Mouse (Mus musculus): ENCODE measurements around the gene Fam193b.

Fam193b gene

DNA sequence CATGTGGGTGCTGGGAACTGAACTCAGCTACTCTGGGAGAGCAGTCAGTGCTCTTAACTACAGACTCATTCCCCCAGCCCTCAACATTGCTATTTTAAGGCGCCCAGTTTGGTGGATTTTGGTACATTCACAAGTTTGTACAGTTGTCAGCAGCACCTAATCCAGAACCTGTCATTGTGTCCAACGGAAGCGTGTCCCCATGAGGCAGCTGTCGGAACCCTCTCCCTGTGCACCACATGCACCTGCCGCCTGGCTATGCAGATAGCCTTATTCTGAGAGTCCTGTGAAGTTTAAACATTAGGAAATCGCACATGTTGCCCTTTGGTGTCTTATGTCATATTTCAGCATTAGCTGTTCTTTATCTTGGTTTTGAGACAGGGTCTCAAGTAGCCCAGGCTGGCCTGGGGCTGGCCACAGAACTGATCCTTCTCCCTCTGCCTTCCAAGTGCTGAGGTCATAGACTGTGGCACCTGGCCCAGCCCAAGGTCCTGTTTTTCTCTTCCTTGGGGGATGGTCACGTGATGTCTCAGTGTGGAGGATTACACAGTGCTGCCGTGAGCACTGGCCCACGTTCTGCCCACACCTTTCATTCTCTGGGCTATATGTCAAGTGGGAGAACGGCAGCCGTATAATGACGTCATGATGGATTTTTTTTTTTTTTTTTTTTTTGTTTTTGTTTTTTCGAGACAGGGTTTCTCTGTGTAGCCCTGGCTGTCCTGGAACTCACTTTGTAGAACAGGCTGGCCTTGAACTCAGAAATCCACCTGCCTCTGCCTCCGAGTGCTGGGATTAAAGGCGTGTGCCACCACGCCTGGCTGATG, 45.0 kb downstream of the Fam193b start:
- no peak for DNase-seq

DNA sequence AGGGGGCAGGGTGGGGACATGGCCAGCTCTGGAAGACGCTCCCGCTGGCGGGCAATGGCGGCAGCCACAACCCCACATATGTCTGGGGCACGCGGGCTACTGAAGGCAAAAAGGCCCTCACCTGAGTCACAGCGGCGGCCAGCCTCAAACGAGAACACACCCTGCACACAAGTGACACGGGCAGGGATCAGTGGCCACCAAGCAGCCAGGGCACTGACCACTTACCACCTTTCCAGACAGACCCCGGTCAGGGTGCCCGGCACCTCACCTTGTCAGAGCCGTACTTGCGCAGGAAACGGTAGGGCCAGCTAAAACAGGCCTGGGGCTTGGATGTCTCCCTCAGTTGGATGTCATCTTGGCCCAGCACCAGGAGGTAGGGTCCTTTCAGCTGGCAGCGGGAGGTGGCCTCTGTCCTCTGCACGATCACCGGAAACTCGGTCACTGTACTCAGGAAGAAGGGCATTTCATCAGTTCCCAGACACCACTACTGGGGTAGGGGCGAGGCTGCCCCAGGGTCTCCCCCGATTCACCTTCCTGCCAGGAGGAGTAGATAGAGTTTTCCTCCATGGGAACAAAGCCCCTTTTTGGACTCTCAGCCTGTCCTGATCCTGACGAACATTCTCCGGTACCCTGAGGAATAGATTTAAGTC, 46.8 kb downstream of the Fam193b start:
- no peak for DNase-seq

DNA sequence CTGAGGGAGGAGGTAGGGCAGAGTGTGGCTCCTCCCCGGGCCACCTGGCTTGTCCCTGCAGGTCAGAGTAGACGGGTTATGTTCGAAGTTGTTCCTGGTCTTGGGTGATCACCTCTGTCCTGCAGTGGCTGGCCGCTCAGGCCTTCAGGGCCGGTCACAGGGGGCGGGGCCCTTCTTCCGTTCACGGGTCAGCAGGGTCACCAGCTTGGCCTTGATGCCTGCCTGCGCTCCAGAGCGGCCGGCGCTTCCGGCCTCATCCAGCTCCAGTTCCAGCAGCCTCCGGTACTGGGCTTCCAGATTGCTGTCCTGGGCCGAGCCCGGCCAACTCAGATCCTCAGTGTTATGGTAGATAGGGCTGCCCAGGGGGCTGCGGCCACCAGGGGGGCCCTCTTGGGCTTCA, 47.6 kb downstream of the Fam193b start:
- DNase-seq = peak; percentile 84

DNA sequence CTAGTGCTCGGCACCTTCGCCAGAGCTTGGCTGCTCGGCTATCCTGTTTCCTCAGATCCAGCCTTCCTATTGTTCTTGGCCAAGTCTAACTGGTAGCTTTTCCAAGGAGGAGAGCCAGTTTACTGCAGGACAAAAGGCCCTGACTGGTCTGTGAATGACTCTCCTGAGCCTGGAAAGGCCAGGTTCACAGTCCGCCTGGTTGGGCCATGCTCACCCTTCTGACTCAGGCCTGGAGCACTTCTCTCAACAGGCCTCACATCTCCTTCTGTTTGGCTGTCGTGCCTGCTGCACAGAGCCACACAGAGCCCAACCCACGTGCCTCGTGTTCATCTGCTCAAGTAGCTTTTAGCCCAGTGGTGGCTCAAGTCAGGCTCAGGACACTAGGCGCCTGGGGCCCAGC, 48.2 kb downstream of the Fam193b start:
- peak; percentile 10 for DNase-seq

DNA sequence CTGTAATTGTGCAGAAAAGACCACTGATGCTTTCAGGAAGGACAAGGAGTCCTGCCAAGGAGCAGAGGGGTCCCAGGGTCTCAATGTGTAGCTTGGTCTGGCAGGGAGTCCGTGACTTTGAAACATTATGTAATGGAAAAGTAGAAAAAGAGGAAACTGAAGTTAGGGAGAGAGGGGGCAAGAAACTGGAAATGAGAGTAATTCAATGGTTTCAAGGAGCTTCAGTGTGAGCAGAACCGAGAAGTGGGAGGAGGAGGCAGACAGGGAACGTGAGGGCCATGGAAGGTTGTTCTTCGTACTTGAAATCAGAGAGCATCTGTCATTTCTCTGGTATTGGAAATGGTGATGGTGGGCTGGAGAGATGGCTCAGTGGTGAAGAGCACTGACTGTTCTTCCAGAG, 51.3 kb downstream of the Fam193b start:
- no peak for DNase-seq

DNA sequence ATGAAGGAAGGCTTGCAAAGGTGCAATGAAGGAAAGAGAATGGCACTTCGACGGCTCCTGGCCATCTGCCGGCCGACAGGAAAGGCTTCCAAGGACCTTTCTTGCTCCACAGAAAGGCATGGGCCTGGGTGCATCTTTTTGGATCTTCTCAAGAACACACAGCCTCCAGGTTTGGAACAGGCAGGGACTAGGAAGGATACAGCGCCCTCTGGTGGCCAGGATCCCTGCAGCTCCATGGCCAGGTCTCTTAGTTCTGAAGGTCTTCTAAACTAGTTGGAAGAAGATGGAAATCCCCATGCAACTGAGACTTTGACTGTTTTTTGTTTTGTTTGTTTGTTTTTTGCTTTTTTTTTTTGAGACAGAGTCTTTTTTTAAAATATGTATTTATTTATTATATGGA, 54.0 kb downstream of the Fam193b start:
- DNase-seq = peak; percentile 94

DNA sequence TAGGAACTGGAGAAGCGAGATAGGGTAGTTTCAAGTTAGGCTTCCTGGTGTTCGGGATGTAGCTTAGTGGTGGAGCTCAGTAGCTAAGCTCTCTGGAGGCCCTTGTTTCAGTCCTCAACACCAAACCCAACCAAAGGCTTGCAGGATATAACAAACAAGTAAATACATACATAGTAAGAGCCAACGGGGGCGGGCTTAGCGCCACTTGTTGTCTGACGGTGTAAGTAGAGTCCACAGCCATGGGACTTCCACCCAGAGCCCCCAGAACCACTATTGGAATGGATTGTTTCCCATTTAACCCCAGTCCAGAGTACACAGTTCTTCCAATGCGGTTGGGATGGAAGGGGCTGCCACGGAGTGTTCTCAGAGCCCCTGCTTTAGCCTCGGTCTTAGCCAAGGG, 57.1 kb downstream of the Fam193b start:
- no peak for DNase-seq

DNA sequence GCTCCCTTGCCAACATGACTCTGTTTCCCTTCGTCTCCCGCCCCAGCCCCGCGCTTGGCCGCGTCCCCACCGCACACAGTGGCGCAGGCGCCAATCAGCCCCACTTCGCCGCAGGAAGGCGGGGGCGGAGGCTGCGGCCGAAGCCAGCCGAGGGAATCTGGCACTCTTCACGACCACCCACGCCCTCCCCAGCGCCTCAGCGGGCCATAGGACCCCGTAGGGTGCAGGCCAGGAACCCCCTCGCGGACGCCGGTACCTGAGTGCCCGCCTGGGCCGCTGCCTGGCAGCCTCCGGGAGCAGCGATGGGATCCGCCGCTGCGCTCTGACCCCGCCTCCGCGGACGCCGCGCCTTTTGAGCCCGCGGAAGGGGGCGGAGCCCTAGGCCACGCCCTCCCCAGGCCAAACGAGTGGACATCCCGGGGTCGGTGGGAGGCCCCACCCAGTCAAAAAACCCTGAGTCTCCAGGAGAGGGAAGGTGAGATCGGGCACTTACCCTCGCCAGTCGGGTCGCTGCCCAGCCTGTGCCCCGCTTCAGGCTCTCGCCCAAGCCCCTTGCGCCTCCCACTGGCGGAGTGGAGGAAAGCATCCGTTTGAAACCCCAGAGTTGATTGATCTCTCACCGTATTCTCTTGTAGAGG, 57.7 kb downstream of the Fam193b start, which contains the start of gene Pdlim7:
Pdlim7 (minus strand) TSS at position 566 of the 638 bp plus-strand sequence.
- peak; percentile 95 for DNase-seq

DNA sequence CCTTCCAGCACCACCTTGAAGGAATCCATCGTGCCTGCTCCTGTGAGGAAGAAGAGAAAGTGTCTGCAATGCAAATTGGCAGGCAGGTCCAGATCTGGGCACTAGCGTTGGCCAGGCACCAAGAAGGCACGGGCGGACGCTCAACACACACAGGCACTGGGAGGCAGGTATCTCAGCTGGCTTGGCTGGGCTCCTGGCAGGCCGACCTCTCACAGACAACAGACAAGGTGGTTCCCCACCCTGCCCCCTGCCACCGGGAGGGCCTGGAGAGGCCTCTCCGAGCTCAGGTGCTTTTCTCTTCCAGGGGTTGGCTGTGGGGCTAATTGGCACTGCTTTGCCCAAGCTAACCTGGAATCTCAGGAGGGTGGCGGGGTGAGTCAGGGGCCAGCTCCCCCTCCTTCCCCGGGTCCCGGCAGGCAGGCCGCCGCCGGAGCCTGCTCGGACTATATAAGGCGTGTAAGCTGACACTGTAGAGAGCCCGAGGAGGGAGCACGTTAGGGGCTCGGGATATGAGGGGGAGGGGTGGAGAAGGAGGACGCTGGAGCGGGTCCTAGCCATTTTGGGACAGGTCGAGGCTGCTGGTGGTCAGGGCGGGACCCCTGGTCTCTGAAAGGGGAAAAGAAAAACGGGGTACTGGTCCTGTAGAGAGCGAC, 58.4 kb downstream of the Fam193b start:
- DNase-seq = peak; percentile 79

DNA sequence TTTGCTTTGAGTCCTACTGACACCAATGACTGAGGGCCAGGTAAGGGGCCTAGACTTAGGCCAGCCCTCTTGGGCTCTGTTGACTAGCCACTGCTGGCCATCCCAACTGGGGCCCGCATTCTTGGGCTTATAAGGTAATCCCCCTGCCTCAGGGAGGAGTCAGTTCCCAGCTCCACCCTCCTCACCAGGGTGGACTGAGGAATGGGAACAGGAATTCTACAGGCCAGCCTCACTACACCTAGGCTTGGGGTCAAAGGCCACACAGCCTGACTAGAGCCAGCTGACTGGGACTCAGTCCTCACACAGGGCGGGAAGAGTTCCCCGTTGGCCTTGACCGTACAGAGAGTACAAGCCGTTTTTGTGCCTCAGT, 59.4 kb downstream of the Fam193b start:
- DNase-seq = peak; percentile 47

DNA sequence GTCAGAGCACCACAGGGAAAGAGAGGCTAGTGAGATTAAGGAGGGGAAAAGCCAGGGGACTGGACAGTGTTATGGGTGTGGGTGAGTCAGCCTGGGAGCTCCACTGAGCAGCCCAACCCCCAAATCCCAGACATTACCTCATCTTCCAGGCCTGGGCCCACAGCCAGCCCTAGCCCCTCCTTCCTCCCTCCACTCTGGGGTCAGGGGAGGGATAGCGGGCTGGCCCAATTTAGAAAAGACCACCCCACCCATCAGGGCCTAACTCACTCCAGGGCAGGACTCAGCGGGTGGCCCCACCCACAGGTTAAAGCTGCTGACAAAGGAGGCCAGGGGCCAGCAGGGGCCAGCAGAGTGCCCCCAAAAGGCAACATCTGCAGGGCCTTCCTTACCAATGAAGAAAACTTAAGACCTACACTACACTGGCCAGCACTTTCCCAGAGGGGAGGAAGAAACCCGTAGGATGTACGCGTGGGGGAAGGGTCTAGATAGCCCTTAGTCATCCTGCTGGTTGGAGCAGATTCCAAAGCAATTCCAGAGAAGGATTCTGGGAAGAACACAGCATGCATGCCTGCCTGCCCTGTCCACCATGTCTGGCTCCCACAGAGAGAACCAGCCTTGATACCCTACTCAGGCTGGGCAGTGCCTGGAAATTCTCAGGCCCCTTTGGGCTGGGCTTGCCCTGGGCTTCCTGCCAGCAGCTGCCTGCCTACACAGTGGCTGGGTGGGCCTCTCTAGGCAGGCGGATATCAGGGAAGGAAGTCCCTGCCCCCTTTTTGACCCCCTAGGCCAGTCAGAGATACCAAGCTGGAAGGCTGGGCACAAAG, 60.0 kb downstream of the Fam193b start:
- peak; percentile 89 for DNase-seq

DNA sequence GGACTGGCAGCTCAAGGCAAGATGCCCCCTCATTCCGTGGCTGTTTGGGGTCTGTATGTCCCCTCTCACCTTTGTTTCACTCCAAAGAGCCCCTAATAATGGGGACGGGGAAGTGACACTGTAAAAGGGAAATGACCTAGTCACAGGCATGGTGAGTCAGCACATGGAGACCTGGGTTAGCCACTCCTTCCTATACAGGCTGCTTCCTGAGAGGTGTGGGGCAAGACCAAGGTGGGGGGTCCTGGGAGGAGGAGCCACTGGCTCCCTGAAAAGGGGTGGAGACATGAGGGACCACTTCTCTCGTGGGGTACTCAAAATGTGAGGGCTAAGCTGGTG, 60.6 kb downstream of the Fam193b start:
- DNase-seq = no peak

DNA sequence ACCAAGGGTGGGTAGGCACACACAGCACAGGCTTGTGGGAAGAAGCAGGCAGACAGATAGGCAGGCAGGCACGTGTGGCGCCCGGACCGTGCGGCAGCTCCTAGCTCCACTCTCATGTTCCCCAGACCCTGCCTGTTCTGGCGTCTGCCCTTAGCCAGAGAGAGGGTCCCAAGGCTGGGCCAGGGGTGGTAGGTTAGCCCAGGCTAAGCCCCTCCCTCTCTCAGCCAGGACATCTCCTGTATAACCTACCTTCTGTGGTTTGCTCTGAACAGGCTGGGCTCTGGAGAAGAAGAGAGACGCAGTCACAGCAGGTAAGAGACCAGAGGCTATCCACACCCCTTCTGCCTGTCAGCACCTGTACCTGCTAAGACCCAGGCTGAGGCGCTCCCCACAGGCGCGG, 62.4 kb downstream of the Fam193b start:
- DNase-seq = no peak

DNA sequence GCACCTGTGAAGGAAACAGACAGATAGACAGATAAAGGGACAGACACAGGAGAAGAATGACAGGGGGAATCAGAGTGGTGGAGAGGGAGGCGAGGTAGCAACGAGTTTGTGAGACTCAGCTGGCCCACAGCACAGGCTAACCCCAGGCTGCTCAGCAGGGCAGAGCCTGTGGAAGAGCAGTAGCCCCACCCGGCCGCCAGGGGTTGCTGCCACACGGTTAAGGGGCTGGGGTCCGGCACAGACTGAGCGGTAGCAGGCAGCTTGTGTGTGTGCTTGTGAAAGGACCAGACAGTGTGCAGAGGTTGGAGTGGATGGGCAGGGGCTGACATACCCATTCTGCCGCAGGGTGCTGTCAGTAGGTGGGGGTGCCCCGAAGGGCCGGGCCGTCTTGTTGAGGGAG, 63.0 kb downstream of the Fam193b start:
- DNase-seq = no peak

DNA sequence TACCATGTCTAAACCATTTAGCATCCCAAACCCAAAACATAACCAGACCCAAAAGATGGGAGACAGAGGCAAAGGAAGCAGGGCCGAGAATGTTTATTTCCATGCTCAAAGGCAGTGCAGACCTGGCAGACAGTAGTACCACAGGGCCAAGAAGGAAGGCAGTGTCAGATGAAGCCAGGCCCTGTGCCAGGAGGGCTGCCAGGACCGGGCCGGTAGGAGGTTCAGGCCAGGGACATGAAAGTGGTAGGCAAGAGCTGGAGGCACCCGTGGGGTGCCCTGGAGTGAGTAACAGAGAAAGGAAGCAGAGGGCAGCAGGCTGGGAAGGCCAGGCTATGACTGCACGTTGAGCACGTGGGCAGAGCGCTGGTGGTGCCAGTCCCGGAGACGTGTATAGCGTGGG, 64.2 kb downstream of the Fam193b start:
- no peak for DNase-seq

DNA sequence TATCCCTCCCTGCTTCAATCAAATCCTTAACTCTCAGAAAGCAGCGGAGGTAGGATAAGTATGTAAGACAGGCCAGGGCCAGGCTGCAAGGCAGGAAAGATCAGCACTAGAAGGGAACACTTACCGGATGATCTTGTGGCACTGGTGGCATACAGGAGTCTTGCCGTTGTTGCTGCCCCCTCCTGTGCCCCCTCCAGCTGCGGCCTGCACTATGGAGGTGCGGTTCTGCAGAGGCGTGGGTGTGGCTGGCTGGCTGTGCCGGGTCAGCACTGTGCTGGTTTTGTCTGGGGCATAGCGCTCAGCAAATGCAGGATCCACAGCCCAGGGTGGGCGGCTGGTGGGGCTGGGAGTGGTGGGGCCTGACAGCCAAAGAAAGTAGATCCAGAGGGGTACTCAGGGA, 65.1 kb downstream of the Fam193b start:
- no peak for DNase-seq

DNA sequence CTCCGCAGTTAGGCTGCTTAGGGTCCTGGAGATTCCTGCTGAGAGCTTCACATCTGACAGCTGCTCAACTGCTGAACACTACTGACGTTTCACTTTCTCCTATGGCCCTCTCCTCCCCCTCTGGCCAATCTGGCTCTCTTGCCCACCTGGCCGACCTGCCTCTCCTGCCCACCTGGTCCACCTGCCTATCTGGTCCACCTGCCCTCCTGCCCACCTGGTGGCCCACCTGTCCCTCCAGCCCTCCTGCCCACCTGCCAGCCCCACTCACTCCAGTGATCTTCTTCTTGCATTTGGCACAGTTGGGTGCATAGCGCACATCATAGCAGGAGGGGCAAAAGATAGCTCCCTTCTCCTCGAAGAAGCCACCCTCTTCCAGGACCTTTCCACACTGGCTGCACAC, 66.5 kb downstream of the Fam193b start:
- no peak for DNase-seq

DNA sequence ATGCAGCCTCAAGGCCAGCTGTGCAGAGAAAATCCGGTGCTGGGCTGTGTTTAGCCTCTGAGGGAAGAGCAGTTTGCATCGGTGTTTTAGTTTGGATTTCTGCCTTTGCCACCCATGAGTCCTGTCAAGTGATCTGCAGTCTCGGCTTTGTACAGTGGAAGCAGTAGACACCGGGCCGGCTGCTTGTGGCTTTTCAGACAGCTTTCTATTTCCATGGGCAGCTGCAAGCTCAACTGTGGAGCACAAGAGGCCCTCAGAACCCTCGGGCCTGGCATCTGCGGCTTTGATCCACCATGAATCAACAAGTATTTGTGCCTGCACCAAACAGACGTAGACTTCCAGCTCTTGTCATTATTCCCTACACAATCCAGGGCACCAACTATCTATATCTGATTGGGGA, 68.5 kb downstream of the Fam193b start:
- DNase-seq = no peak

DNA sequence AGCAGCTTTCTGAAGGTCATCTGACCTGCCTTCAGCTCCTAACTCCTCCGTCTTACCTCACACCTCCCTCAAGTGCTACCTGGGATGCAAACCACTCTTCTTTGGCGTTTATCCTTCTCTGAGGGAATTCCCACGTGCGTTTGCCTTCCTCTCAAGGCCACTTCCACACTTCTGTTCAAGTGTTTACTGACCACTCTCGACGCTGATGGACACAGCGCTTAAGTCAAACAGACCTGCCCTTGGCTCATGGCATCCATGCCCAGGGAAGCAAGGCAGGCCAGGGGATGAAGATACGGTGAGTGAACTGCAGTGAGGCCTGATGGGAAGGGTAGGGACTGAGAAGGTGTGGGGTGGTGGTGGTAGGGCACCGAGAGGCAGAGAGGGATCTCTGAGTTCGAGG, 70.3 kb downstream of the Fam193b start:
- no peak for DNase-seq

DNA sequence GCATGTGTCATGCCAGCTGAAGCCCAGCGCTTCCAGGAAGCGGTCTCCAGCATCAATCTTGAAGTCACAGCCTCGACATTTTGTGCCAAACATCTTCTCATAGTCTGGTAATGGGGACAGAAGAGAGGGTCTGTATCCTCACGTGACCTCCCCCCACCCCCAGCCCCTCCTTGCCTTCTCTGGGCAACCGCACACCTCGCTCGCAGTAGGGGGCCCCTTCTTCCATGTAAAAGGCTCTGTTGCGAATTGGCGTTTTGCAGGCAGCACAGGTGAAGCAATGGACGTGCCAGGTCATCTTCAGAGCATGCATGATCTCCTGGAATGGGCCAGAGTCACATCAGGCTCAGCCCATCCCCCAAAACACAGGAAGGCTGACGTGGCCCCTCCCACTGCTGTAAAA, 72.0 kb downstream of the Fam193b start:
- DNase-seq = no peak

DNA sequence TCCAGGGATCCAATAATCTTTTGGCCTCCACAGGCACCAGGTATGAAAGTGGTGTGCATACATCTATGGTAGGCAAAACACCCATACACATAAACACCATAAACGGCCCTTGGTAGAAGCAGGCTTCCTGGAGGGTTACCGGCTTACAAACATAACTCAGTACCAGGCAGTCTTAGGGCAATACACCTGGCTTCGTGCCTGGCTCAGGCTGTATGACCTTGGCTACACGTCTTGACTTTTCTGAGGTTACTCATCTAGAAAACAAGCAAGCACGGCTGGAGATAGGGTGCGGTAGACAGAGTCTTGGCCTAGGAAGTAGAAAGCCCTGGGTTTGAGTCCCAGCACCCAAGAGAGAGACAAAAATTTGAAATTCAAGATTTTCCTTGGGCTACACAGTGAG, 74.3 kb downstream of the Fam193b start:
- DNase-seq = no peak

DNA sequence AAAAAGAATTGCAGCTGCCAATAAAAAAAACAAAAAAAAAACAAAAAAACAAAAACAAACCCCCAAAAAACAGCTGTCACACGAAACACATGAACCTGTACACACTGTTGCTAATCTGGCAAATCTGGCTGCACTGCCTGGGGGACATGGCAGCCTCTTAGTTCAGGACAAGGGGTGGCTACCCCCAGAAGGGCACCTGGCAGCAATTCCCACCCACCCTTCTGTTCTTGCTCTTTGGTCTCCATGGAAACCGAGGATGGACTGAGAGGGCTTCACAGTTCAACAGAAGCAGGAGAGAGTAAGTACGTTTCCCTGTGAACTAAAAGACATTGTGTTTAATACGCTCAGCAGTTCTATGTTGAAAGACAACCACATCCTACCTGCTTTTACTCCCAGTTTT, 75.2 kb downstream of the Fam193b start:
- DNase-seq = no peak

Data from kidney, postnatal 10 days (tissue).